Mouse (Mus musculus): ENCODE results near the gene Synpo2.

Synpo2 gene

DNA sequence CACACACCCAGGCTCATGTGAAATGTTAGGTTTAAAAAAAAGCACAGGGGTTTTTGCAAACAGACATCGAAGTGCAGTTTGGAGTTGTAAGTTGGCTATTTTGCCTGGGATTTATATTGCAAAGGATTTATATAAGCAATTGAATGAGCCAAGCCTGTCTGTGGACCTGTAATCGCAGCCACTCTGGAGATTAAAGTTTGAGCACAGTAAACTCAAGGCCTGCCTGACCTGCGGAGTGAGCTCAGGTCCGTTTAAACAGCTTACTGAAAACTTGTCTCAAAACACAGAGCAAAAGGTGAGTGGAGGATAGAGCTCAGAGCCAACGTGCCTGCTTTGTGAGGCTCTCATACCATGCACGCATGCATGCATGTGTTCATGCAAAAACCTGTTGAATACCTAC is 30.9 kb downstream of the Synpo2 start:
- DNase-seq (ENCODE audit: extremely low spot score) = no peak

DNA sequence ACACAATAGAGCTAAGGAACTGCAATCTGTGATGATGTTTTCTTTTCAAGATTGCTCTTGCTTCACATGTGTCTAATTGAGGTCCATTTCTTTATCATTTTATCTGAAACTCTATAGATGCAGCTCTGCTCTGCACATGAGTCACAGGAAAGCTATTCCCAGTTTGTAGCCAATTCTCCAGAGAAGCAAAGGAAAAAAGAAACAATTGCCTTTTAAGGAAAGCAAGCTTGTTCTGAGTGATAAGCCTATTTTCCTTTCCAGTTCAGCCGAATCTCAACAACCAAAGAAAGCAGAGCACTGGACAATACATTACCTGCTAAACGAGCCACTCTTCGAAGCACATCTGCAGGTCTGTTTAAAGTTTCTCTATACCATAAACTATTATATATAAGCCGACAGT is 31.3 kb downstream of the Synpo2 start:
- no peak for DNase-seq (ENCODE audit: extremely low spot score)

DNA sequence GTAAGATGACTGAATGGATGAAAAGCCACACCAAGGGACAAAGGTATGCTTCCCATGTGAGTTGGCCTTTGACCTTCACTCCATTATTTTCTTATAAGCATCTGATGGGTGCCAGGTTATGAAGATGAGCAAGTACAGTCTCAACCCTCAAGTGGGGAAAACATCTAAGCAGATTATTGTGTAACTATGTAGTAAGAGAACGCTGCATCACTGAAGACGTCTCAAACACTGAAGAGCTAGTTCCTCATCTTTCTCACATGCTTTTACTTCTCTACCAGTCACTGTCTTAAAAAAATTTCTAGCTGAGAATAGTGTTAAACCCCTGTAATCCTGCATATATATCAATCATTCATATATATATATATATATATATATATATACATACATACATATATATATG is 34.2 kb downstream of the Synpo2 start:
- no peak for DNase-seq (ENCODE audit: extremely low spot score)

DNA sequence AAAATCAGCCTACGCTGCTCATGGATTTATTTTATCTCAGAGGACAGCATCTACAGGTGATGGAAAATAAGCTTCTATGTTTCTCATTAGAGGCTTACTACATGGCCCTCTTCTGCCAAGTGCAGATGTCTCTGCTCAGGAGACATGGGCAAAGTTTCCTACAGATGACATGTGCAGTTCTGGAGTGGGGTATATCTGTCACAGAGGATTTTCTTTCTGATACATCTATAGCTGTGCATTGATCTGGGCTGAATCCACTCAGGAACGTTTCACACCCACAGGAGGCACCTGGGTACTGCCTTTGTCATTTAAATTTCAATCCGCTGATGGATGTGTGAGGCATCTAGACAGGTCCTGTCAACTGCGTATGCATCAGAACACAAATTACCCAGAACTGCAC is 42.2 kb downstream of the Synpo2 start:
- DNase-seq (ENCODE audit: extremely low spot score) = no peak

DNA sequence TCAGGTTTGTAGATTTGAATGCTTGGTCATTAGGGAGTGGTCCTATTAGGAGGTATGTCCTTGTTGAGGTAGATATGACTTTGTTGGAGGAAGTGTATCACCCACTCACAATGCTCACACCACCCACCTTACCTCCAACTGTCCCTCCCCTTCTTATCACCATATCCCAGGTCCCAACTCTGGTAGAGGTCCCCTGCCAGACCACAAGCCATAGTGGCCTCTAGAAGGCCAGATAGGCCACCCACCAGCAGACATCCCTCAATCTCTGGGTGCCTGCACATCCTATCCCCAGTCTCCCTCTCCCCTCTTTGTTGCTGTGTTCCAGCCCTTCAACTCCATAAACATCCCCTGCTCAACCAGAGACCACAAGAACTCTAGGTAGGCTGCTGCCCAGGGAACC is 44.3 kb downstream of the Synpo2 start:
- DNase-seq (ENCODE audit: extremely low spot score) = no peak

DNA sequence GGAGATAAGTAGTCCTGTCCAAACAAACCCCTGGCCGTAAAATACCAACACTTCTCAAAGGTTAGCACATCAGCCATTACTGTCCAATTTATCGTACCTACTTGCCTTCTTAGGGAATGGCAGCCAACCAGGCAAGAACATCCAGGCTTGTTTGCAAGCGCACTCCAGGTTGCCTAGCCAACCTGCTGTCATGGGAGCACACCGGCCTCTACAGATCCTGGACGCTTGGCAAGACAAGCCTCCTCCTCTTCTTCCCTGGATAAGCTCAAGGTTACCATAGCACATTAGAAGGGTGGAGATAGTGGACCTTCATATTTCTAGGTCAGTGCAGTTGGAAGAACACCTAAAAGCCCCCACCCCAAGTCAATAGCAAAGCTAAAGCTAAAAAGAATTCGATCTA is 45.6 kb downstream of the Synpo2 start:
- DNase-seq (ENCODE audit: extremely low spot score) = no peak

DNA sequence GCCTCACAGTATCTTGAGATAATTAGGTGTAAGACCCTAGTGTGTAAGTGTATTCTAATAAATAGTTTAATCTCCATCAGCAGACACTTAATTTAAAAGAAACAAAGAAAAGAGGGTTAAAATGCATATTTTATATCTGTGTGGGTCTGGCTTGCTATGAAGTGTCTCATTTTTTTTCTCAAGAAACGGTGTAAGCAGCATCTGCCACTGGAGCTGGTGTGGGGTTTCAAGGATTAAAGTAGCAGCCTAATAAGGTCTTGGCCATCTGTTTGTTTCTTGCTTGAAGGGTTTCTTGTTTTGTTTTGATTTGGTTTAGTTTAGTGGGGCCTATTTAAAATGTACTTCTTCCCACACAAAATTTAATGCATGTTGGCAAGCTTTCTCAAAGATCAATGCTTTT is 46.1 kb downstream of the Synpo2 start:
- DNase-seq (ENCODE audit: extremely low spot score) = no peak

DNA sequence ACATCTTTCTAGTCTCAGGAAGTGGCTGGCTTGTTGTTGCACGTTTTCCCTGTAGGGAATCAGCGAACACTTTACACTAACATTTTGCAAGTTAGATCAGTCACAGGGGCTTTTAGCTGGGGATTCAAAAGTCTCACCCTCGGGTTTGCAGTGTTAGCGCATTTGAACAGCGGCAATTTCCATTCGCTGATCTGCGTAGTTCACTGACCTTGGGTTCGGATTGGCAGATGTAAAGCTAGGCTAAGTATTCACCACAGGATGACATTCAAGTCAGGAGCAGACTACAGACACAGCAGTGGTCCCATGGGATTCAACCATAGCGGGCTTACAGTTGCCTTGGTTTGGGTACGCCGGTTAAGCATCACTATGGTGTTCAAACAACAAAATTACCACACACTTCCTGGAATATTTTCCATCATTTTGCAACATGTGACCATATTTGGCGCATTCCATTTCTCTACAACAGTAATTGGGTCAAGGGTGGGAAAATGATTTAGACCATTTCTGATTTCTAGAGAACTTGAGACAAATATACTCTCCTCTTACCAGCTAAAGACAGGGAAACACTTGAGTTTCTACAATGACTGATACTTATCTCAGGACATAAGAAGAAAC is 47.2 kb downstream of the Synpo2 start:
- DNase-seq (ENCODE audit: extremely low spot score) = no peak

DNA sequence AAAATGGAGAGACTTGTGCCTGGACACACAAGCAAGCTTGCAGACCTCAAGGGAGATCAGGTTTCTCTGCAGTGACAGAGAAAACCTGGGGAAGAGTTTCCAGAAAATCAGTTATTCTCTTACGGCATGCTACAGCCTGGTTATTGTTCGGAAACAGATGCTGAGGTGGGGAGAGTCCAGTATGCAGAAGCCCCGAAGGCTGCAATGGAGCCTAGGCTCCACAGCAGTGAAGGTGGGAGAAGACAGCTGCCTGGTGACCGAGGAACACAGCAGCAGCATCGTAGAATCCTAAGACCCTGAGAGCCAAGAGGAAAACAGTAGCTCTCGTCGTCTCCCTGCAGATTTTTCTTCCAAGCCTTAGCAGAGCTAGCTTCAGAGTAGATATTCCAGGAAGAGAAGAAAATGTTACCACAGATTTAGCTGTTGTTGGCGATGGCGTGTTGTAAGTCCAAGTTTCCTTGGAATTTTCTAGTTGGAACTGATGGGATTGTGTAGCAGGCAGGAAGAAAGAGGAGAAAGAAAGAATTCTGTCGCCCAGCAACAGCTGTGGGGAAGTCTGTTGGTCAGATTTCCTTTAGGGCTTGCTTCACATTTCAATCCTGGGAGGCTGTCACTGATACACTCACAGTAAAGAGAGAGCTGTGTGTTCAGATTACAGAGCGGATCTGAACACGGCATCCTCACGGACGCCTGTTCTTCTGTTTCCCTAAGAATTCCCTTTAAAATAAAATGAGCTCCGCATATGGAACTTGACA is 48.4 kb downstream of the Synpo2 start:
- no peak for DNase-seq (ENCODE audit: extremely low spot score)

DNA sequence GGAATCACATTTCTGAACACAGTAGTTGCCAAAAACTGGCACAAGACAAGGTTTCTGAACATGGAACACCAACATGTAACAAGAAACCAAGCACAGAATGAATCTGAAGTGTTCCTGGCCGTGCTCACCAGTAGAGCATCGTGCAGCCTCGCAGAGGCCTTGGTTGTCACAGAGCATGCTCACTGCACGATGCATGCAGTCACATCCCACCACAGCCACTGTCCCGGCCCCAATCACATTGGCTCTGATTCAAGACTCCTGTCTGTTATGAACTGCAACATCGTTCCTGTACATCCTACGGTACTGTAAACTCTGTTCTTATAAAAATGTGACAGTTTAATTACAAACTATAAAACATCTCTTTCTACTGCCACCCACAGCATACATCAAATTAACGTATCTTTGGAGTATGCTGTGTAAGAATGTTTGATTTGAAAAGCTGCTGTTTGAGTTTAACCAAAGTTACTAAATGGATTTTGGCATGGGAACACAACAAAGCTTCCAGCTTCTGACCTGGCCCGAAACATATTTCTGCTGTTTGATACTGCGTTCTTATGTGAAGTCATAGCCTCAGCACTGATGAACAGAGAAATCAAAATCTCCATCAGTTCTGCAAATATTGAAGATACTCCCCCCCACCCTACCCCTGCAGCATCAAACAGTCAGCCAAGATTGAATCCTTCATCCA is 50.6 kb downstream of the Synpo2 start:
- no peak for DNase-seq (ENCODE audit: extremely low spot score)

DNA sequence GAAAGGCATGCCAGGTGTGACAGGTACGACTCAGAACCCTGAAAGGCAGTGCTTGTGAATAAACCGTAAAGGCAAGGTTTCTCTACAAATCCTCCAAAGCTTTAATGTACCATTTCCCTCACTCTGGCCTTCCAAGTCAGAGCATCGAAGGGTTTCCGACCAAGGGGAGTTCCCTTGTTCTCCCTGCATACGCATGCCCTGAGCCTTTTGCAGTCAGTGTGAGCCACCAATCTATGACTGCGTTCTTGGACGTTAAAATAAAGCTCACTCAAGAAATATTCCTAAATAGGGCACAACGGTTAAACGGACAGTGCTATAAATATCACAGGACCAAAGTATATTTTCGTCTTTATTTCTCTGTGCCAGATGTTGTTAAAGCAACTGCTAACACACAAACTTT is 51.7 kb downstream of the Synpo2 start:
- no peak for DNase-seq (ENCODE audit: extremely low spot score)

DNA sequence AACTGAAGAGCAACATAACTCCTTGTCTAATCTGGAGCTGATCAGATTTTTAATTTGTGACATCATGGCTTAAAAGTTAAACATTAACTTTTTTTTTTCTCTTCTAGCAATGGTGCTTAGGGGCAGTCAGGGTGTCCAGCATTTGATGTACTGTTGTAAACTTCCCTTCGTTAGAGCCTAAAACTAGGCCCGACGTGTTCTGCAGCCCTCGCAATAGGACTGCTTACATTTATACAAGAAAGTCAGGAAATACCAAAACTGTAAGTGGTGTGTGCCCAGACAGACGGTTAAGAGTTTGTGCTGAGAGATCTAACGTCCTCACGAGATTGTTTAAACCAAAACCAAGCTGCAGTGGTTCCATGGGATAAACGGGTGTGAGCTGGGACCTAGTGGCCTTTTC is 56.4 kb downstream of the Synpo2 start:
- DNase-seq (ENCODE audit: extremely low spot score) = no peak

DNA sequence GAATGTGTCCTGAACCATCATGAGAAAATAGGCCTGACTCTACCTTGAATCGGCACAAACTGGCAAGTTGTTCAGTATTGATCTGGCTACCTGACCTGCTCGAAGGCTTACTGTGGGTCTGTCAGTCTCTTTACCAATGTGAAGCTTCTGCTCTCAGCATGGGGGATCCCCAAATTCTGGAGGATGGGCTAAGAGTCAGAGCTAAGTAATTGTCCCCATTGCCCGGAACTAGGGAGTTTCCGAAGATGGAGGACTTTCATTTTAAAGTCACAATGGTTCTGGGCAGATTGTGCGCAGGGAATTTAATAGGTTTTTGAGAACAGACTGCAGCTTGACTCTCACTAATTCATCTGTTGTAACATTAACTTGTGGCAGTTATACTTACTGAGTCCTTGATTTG is 56.9 kb downstream of the Synpo2 start:
- no peak for DNase-seq (ENCODE audit: extremely low spot score)

DNA sequence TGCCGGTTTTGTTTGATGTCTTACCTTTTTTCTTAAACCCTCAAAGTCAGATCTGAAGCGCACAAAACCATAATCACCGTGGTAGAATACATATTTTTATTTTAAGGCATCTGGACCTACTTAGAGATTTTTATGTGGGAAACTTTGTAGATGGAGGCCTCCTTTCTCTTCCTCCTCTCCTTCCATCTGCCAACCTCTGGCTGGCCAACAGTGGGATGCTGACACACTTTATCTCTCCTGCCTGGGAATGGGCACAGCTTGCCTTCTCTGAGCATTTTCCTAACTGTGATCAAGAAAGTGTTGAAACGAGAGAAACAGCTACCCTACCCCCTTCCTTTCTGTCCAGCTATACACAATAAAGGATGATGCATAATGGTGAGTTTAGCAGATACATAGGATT is 57.5 kb downstream of the Synpo2 start:
- DNase-seq (ENCODE audit: extremely low spot score) = no peak

DNA sequence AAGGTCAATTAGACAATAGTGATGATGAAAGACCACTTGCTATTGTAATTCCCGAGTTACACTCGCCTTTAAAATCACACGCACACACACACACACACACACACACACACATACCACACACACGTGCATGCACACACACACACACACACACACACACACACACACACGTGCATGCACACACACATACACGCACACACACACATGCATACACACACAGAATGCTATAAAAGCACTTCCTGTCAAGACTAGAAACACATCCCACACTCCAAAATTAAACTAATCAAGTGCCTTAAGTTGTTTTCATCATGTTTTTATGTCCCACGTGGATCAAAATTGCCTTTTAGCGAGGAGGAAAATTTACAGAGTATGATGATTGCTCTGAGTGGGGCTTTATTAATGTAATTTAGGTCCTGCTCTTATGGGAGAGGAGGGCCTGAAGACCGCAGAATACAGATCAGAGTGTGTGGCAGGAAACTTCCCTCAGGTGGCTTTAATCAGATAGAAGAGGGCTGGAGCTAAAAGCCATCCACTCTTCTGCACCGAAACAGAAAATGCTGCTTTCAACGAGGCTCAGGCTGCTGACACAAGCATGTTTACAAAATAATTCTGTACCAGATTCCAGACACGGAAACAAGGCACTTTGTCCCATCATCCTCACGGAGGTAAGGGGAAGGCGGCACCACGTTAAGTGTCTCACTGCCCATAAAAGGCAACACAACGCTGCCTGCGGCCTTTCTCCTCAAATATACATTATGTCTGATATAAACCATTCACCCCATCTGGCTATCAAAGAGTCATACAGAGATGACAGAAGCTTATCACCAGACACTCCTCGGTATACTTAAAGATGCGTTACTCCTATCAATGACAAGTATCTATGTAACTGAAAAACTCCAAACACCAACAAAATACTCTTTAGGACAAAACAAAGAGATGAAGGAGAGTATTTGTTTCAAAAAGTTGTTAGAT is 59.3 kb downstream of the Synpo2 start:
- DNase-seq (ENCODE audit: extremely low spot score) = no peak

DNA sequence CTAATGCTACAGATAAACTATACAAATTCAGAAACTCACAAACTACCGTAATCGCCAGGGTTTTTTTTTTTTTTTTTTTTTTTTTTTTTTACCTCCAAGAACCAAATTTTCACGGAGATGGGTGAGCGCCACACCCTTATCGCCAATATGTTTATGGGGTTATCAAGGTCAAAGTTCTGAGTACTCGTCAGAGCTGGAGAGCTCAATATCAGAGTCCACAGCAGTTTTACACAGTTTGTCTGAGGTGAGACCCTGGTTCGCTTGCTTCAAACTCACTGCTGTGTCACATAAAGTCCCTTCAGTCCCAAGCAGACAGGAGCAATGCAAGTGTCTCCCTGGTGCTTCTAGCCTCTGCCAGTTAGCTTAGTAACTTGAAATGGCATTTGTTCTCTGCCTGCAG is 60.8 kb downstream of the Synpo2 start:
- DNase-seq (ENCODE audit: extremely low spot score) = no peak

DNA sequence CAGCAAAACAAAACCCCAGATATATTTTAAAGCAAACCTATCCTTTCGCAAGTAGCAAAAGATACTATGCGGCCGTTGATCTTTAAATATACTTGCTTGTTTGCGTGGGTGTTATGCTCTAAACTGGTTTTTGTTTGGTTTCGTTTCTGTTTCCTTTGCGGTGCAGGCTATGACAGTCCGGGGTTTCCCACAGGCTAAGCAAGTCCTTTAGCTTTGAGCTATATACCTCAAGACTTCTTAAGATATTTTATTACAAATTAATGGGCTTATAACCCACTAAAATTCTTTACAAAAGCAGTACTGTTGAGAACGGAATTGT is 61.6 kb downstream of the Synpo2 start:
- DNase-seq (ENCODE audit: extremely low spot score) = no peak

DNA sequence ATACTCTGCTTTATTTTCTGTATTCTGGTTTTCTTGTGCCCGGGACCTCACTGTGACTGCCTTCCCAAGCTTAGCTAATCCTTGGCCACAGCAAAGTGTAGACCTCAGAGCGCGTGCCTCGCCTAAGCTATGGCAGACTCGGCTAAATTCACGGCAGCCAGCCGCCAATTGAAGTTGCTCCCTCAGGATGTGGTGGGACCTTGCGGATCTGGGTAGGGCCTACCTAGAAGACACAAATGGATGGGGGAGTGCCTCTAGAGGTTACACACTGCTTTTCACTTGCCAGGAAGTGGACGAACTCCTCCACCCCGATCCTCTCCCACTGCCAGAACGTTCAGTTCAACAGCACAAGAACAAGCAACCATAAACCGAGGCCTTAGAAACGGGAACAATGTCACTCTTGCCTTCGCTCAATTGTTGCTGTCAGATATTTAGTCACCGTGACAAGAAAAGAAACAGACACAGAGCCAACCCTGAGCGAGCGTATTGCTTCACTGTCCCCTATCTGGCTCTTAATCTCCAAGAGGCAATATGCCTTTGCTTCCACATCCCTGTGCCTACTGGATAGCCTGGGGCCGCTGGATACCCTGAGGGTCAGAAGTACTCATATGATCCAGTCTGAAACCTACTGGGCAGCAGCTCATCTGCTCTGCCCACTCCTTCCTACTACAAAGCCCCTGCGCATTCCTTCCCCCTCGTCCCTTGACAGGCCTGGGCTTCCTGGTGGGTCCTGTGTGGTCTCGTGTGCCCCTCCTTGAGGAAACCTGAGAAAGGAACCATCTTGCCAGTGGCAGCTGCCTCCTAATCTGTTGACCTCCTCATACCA is 62.2 kb downstream of the Synpo2 start:
- DNase-seq (ENCODE audit: extremely low spot score) = no peak

DNA sequence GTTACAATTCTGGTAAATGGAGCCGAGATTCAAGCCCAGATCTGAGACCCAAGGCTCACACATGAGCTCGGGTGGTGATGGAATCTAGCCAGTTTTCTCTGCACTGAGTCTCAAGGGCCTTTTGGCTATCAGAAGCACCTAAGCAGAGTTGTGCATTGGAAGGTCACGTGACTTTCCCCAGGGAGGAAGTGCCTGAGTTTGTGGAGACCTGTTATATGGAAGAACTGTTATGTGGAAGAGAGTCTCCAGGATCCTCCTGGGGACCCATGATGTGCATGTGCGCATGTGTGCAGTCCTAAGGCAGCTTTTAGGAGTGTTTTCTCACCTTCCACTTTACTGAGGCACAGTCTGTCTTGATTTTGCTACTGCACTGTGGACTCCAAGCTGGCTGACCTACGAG is 63.8 kb downstream of the Synpo2 start:
- DNase-seq (ENCODE audit: extremely low spot score) = no peak

DNA sequence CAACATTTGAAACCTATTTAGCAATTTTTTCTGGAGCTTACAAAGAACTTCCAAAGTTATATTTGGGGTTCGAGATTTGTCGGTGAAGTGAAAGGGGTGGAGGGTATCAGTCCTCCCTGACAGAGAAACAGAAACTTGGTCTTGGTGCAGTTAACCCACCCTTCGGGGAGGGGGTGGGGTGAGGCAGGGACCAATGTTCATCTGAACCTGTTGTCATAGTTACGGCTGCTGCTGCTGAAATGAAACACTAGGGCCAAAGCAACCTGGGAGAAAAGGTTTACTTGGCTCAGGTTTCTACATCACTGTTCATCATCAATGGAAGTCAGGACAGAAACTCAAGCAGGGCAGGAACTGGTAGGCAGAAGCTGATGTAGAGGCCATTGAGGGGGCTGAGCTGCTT is 66.6 kb downstream of the Synpo2 start:
- DNase-seq (ENCODE audit: extremely low spot score) = no peak

DNA sequence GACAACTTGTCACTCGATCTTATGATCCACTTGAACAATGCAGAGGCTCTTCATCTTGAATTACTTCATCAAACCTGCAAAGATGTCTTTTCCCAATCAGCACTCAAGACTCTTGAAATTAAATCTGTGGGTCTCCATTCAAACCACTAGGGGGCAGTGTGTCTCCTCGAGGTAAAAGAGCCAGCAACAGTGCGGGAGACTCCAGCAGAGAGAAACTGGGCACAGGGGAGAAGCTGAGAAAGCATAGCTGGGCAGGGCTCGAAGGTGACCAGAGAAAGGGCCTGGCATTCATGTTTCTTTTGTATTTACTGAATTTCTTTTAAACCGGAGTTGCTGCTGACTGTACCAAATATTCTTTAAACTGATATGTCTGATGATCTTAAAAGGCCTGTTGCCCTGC is 67.1 kb downstream of the Synpo2 start:
- peak; percentile 59 for DNase-seq (ENCODE audit: extremely low spot score)
